Mouse (Mus musculus) adrenal gland, postnatal 10 days (tissue): ENCODE data around the gene Aldh16a1. TPM values are rescaled to one million over a fixed set of nuclear protein-coding genes. Genes with fewer than 3 reads are reported as not detected.
A peak's percentile ranks its signal among the peaks of the same experiment; 100 is the strongest.

ENCODE experiments used
- DNase-seq: peaks from one replicate; pipeline ENCODE4 v3.0.0; 2021; ENCODE audit warnings: mixed read lengths
- long read RNA-seq, 2 experiments: library from polyadenylated mRNA; stranded (forward); transcript quantifications; one replicate each; pipeline ENCODE4 v2.0.0; 2021
- total RNA-seq, 2 experiments: library from RNA; stranded (reverse); gene quantifications; 2 replicates each; pipeline ENCODE4 v1.2.3; 2021

Aldh16a1 gene
- 10 to 100 TPM; 50.6 to 68.2 TPM for total RNA-seq
- long read RNA-seq, experiment 1, transcript Aldh16a1-206 (17 exons, 3,537 nt), result major isoform, 59 of 89 reads
- long read RNA-seq, experiment 1, partial matches to known transcripts, result 19 of 89 reads
- long read RNA-seq, experiment 1, other reads (novel, unspliced or antisense), result 11 of 89 reads
- long read RNA-seq, experiment 2, transcript Aldh16a1-206 (17 exons, 3,537 nt), result major isoform, 30 of 42 reads
- long read RNA-seq, experiment 2, partial matches to known transcripts, result 0 of 42 reads
- long read RNA-seq, experiment 2, other reads (novel, unspliced or antisense), result 12 of 42 reads

DNA sequence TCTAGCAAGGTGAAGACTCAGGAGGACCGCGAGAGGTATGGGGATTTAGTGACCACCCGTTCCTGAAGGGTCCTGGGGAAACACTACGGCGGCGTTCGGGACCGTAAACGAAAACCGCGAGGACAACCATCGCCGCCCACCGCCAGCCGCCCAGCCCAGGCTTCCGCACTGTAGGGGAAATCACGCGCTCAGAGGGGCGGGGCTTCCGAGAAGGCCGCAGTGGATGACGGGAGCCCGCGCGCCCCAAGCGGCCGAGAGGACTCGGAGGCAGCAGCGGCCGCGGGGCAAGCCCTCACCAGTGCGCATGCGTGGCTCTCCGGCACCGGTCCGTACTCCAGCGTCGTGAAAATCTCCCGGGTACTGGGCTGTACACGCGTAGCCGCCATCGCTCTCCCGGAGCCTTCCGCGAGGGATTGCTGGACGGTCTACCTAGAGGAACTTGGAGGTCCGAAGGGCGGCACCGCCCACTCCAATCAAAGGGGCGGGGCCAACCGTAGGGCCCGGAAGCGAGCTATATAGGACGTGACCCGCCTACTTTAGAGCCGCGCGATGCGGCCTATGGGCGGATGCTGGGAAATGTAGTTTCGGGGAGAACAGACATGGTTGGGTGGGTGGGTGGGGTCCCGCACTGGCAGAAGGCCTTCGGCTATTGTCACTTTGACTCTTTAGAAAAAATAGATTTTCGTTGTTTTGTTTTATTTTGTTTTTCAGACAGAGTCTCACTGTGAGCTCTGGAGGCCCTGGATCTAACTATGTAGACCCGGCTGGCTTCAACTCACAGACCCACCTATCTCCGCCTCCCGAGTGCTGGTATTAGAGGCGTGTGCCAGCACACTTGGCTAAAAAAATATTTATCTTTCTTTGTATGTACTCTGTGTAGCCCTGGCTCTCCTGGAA lies at the start of gene Aldh16a1, which contains the start of gene Pih1d1:
Gene Aldh16a1 (minus strand): TSS at position 489 of the 897 bp plus-strand sequence.
Gene Pih1d1 (plus strand): TSS at position 208 of the 897 bp plus-strand sequence.
- DNase-seq, result peak; percentile 97

DNA sequence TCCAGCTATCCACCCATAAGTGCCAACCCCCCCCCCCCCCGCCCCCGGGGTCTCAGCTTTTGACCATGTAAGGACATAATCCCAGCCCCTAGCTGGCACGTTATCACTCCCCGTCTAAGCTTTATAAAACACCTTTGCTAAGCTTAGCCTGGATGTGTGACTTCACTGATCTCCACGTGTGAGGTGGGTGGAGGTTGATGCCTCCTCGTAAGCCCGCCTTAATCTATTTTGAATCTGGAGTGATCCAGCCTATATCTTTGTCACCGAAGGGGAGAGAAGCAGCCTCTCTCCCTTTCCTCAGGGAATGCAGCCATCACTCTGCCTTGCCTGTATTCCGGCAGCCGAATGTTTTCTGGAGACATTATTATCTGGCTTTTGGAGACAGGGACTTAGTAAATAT lies 48.3 kb upstream of the Aldh16a1 start:
- DNase-seq, result no peak

DNA sequence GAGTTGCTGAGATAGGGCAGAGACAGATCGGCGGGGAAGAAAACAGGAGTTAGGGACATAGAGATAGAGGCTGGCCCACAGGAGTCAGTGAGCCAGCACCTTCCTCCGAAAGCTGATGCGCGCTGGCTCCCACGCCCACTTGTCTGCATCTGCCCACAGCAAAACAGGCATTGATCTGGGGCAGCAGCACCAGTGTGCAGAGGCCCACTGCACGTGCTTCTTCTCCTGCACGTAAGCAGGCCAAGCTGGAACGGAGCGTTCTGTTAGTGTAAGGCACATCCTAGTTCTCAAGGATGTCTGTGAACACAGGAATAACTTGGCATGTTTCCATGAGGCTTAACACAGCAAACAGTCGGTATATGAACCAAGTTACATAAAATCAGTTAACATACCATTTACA lies 44.6 kb upstream of the Aldh16a1 start:
- no peak for DNase-seq

DNA sequence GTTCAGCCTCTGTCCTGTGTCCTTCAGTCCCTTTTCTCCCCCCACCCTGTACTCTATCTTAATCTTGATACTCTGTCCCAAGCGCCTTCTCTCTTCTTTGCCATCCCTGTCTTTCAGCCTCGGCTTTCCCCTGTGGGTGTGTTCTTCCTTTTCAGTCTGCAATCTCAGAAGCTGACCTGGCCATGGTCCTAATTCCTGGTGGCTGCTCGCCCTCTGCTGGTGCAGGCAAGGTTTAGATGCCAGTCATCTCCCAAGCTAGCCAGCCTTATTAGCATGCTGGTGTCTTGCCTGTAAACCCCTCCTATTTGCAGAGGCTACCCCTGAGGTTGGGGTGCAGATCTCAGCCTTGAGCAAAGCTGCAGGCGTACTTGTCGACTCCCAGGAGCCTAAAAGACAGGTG lies 44.1 kb upstream of the Aldh16a1 start:
- peak; percentile 84 for DNase-seq

DNA sequence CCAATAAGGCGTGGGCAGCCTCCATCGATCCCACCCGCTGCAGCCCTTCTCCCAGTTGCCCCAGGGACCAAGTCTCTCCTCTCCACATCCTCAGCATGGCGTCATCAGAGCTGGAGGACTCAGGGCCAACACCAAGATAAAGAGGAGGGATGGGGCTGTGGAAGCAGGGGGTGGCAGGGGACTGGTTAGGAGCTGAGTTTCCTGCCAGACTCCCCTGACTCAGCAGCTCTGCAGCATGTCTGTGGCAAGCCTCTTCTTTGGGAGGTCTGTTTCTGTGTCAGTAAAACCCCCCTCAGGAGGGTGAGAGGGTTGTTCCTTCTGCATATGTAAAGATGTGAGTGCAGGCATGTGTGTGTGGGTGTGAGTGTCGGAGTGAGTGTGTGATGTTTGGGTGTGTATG lies 42.6 kb upstream of the Aldh16a1 start:
- no peak for DNase-seq

DNA sequence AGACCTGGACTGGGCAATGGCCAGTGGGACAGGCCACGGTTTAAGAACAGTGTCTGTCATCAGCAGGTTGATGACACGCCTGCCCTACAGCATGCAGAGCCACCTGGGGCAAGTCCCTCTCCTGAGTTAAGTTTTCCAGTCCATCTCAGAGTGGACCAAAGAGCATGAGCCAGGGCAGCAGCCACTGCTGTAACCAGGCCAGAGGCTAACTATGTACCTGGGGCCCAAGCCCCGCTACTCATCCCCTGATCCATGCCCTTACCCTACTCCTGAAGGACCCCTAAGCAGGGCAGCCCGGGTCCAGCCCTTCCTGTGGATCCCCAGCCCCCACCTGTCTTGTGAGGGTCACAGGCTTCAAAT lies 41.8 kb upstream of the Aldh16a1 start:
- no peak for DNase-seq

DNA sequence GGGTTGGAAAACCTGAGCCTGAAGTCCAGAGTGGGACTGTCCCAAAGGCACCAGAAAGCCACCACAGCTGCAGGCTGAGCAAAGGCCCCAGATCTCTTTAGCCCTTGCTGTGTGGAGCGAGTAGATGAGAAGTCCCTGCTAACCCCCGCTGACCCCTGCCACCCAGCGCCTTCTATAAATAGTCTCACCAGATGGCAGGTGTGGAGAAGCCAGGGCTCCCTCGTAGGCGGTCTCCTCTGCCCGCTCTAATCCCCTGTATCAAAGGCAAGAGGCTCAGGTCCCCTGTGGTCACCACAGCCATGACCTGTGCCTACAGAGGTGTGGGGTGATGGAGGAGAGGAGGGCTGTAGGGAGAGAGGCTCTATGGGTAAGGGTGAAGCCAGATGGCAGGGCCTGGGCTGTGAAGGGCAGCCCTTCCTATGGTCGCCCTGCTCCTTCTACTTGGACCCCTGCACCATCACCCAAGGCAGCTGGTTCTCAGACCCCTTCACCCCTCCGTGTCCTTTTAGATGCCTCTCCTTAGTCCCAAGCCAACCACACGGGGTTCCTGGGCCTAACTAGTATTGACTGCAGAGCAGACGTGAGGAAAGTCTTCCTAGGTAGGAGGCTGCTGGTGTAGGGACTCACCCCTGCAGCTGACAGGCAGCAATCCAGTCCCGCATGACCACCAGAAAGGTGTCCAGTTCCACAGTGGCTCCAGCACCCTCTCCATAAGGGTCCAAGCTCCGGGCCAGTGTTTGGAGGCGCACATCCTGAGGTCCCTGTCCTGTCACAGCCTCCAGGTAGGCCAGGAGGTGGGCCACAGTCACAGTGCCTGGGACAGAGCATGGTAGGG lies 41.2 kb upstream of the Aldh16a1 start:
- DNase-seq, result no peak

DNA sequence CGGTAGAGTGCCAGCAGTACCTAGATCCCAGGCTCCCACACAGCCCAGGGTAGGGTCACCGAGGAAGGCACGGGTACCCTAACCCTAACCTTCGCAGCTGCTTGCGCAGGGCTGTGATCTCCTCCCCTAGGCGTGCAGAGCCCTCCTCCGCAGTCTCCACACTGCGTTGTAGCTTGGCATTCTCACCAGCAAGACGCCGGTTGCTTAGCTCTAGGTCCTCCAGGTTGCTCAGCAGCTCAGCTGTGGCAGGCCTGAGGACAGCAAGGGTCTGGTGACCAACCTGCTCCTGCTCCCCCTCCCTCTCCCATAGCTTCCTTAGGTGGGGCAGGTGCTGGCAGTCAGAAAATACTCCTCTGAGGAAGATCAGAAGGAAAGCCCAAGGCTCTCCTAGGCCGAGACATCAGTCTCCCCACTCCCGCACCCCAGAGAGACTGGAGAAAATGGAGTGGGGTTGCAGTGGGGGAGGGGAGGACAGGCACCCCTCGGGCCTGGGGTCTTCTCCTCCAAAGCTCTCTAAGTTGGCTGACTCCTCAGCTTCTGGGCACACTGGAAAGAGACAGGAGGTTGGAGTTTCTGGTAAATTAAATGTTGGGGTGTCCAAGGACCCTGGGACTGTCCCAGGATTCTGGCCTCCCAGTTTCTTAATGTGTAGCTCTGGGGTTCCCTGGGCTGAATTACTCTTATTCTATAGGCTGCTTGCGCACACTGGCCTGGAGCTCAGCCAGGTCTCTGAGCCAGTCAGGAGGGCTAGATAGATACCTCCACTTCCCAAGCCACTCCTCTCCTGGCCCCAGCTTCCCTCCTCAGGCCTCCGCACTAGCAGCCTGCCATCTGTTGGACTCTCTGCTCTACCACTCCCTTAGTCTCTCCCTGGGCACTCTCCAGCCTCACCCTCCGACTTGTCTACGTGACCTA lies 39.7 kb upstream of the Aldh16a1 start:
- no peak for DNase-seq

DNA sequence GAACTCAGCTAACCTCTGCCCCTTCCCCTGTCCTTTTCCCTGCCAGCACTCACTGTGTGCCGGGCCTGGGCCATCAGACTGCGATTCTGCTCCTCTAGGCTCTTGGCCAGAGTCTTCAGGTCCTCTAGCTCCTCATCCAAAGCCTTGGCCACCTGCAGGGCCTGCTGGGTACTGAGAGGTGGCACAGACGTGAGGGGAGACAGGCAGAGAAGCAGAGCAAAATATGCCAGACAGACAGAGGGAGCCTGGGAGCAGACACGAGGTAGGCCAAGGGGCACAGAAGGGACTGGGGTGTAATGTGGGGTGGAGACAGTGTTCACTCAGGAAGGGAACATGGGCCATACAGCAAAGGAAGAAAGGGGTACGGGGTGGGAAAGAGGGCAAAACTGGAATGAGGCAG lies 39.0 kb upstream of the Aldh16a1 start:
- DNase-seq, result no peak

DNA sequence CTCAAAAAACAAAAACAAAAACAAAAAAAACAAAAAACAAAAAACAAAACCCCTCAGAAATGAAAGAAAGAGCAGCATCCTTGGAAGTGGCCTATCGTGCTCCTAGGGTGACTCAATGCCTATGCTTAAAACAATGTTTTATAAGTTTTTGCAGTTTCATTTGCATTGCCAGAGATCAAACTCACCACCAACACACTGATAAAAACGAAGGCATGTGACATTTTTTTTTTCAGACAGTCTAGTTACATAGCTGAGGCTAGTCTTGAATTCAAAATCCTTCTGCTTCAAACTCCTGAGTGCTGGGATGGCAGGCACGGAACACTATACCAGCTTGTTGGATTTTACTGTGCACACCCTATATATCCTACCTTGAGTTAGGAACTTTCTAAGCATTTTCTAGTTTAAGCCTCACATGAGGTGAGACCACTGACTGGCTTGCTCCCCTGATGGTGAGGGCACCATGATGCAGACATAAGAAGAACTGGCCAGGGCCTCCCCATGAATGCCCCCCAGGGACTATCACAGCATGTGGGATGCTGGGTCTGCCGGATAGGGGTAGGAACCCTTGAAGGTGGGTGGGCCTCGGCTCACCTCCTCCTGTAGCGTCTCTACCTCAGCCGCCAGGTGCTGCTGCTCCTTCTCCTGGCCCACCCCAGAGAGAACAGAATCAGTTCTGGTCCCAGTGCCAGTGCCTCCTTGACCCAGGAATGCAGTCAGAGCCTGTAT lies 38.4 kb upstream of the Aldh16a1 start:
- DNase-seq, result no peak

DNA sequence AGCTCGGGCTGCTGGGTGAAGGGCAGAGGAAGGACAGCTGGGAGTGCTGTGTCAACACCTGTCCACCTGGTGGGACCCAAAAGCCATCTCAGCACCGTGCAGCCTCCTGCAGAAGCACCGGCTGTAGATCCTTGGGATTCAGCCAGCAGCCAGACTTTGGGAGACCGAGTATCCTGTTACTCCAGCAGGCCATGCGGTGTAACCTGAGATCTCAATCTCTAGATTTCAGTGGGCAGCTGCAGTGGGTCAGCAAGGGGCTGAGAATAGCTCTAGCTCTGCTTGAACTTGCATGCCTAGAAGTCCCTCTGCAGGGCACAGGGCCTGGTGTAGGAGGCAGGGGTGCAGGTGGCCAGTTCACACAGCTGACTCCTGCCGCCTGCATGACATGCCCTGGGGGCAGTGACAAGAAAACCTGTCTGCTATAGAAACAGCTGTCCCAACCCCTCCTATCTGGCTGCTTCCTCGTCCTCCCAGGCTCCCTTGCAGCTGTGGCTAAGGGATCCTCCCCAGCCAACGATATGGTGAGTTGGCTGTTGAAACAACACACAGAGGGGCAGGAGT lies 37.5 kb upstream of the Aldh16a1 start:
- no peak for DNase-seq

DNA sequence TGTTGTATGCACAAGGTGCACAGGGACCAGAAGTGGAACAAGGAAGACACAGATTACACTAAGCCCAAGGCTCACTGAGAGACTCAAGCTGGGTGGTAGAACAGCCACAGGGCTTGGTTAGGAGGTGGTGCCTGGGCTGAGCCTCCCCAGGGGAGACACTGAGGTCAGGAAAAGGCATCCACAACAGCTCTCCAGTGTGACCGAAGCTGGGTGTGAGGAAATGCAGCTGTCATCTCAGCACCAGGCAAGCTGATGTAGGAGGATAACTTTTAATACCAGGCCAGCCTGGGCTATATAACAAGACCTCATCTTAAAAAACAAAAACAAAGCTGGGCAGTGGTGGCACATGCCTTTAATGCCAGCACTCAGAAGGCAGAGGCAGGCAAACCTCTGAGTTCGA lies 36.8 kb upstream of the Aldh16a1 start:
- DNase-seq, result no peak

DNA sequence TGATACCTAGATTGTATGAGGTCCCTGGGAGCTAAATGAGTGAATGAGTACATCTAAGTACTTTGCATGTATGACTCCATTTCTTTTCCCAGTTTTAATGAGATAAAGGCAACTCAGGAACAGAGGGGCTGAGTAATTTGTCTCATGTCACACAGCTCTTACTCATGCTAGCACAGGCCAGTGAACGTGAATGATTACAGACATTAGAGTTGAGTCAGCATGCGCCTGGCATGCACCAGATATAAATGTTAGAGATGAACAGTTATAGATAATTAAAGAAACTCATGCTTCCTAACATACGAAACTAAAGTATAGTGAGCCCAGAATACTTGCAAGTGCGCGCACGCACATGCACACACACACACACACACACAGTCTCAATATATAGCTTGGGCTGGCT lies 35.8 kb upstream of the Aldh16a1 start:
- no peak for DNase-seq

DNA sequence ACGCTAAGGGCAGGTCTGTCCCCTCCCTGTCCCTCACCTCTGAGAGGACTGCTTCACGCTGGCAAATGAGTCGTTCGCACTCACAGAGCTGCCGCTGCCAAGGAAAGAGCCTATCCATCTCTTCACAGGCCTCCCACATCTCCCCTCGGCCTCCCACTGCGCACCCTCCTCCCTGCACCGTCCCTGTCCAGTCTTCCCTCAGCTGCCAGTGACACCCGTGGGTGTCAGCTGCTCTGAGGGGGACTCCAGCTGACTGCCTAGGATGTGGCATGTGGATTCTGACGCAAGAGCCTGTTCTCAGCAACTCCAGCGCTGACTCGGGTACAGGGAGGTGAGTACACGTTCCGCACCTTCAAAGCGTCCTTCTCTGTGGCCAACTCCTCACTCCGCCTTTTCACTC lies 35.2 kb upstream of the Aldh16a1 start:
- DNase-seq, result no peak

DNA sequence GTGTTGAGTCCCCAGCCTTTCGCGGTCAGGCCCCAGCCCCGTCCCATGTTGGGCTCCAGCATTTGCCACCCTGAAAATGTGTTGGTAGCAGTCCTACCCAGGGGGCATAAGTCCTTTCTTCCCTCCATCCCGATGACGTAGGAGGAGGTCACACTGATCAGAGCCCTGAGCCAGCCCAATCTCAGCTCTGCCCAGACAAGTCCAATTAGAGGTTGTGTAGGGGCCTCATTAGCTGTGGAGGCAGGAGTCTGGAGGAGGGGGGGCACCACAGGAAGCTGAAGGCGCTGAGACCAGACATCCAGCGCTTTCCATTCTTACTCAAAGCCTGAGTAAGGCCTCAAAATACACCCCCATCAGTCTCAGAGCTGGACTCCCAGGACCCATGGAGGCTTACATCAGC lies 31.5 kb upstream of the Aldh16a1 start:
- no peak for DNase-seq

DNA sequence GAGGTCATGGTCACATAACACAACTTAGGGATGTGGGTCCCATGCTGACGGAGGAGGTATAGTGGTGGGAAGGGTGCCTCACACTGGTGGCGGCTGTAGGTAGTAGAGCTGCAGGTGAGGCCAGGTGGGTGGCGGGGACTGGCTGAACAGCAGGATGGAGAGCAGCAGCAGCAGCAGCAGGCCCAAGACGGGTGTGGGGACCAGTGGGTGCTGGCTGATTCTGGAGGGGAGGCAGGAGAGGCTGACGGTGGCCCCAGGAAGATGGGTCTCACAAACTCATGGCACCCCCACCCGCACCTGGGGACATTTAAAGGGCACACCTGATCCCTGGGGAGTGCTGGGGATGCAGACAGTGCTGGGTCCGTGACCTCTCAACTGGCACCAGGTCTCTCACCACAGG lies 29.3 kb upstream of the Aldh16a1 start:
- no peak for DNase-seq

DNA sequence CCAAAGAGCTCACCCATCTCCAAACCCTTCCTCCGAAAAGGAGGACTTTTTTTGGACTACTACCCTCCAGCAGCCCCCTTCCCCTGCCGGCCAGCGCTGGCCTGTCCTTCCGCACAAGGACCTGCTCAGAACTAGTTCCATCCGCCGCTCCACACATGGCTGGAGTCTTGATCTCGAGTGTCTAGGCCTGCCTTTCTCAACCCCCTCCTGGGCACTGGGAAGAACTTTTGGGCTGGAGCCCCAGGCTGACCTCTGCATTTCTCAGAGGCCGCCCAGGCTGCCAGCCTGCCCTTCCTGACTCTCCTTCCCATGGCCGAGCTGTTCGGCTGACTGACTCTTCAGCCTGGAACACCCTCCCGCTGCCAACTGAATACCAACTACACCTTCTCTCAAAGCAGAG lies 28.2 kb upstream of the Aldh16a1 start:
- DNase-seq, result no peak

DNA sequence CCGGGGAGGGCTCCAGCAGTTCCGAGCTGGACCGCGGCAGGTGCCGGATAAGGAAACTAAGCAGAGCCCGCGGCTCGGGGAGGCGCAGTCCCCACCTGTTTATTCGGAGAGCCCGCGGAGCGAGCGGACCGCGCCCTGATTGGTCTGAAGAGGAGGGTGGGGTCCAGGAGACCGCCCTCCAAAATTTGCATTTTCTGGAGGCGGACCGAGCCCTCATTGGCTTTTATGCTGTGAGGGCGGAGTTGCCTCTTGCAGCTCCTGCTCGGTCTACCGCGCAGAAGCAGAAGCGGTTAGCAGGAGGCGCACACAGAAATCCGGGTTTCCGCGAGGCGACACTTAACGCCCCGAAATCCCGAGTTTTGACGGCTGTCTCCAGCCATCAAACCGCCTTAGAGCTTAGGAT lies 27.8 kb upstream of the Aldh16a1 start:
- peak; percentile 93 for DNase-seq

DNA sequence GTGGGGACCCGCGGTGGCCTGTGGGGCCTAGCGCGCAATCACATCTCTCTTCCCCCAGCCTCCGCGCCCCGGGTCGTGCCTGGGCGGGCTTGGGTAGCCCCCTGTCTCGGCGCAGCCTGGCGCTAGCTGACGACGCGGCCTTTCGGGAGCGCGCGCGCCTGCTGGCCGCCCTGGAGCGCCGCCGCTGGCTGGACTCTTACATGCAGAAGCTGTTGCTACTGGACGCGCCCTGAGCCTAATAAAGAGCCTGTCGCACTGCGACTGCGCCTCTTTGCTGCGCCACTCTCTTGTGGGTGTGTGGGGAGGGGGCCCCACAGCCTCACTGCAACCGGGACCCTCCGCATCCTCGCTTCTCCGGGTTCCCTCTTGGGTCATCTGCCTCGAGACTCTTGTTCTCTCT lies 27.2 kb upstream of the Aldh16a1 start:
- peak; percentile 41 for DNase-seq

DNA sequence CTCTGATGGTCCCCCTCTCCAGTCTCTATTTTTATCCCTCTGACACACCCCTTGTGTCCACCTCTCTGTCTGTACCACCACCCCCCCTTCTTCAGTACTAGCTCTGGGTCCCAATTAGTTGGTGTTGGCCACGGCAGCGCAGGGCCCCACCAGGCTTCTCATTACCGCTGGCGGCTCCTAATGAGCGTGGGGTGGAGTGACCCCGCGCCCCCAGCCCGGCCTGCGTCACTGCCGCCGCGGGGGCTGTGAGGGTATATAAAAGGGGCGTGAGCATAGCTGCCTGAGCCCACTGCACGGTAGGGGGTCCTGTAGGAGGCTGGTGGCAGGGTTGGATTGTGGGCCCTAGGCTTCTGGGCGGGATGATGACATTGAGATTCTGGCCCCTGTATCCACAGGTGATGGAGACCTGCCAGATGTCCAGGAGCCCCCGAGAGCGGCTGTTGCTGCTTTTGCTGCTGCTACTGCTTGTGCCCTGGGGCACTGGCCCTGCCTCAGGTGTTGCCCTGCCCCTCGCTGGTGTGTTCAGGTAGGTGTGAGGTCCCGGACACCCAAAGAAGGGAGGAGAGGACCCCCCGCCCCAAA lies 26.6 kb upstream of the Aldh16a1 start, which contains the start of gene Pth2:
Gene Pth2 (plus strand): TSS at position 100 of the 582 bp plus-strand sequence.
- no peak for DNase-seq
